Mouse (Mus musculus) CD4-positive, CD25-positive, alpha-beta regulatory T cell, adult 9 weeks (primary cell): Measurements from ENCODE around the gene Psmd13. TPM values are rescaled to one million over a fixed set of nuclear protein-coding genes. Genes with fewer than 3 reads are reported as not detected.

Source experiments
- polyA plus RNA-seq: library from polyadenylated mRNA; unstranded; fragments of 100-300 nt; shearing (Covaris generic); gene quantifications from one replicate; pipeline ENCODE4 v1.2.1, GENCODE M21; 2017

Psmd13 gene
- 270 TPM for polyA plus RNA-seq

GRCm38 (mm10) chr7:140881696-140882468 lies at the start of gene Psmd13, which contains the start of gene Sirt3:
Psmd13 (plus strand) TSS chr7:140881968.
Sirt3 (minus strand) TSS chr7:140882309.

GRCm38 (mm10) chr7:140834968-140835757 lies 46.6 kb upstream of the Psmd13 start, which contains the start of gene Urah:
Urah (plus strand) TSS chr7:140835018.

GRCm38 (mm10) chr7:140844905-140845665 lies 36.7 kb upstream of the Psmd13 start, which contains the start of gene Scgb1c1:
Scgb1c1 (plus strand) TSS chr7:140845547.

GRCm38 (mm10) chr7:140847755-140848580 lies 33.8 kb upstream of the Psmd13 start, which contains the start of gene Odf3:
Odf3 (plus strand) TSS chr7:140847805.

GRCm38 (mm10) chr7:140855860-140856784 lies 25.6 kb upstream of the Psmd13 start, which contains the start of gene Gm45785:
Gm45785 (minus strand) TSS chr7:140856331.

GRCm38 (mm10) chr7:140856785-140857549 lies 24.8 kb upstream of the Psmd13 start, which contains the start of gene Ric8a:
Ric8a (plus strand) TSS chr7:140856957.

GRCm38 (mm10) chr7:140857550-140858505 lies 23.9 kb upstream of the Psmd13 start, which contains the start of gene Bet1l:
Bet1l (minus strand) TSS chr7:140857577.

GRCm38 (mm10) chr7:140900220-140900619 lies 18.5 kb downstream of the Psmd13 start, which contains the start of gene Cox8b:
Cox8b (minus strand) TSS chr7:140900446.

GRCm38 (mm10) chr7:140920418-140921029 lies 38.8 kb downstream of the Psmd13 start, which contains the start of gene Nlrp6:
Nlrp6 (plus strand) TSS chr7:140920902.

GRCm38 (mm10) chr7:140941222-140942051 lies 59.7 kb downstream of the Psmd13 start, which contains the start of gene Pgghg:
Pgghg (plus strand) TSS chr7:140941391.

Other genes starting within 250 kb of the Psmd13 start
- gene Olfr53, start 235.5 kb upstream of the Psmd13 start, polyA plus RNA-seq = not detected
- gene Olfr539, start 222.0 kb upstream of the Psmd13 start, polyA plus RNA-seq = 0.02 TPM
- gene Olfr45, start 200.0 kb upstream of the Psmd13 start, polyA plus RNA-seq = not detected
- gene Olfr541, start 184.7 kb upstream of the Psmd13 start, polyA plus RNA-seq = not detected
- not detected for gene Cyp2e1, start 118.2 kb upstream of the Psmd13 start, polyA plus RNA-seq
- gene Syce1, start 94.1 kb upstream of the Psmd13 start, polyA plus RNA-seq = 0.40 TPM
- gene Zfp941, start 59.8 kb upstream of the Psmd13 start, polyA plus RNA-seq = 0.46 TPM
- gene Urah, start 47.0 kb upstream of the Psmd13 start, polyA plus RNA-seq = not detected
- gene Scgb1c1, start 36.4 kb upstream of the Psmd13 start, polyA plus RNA-seq = not detected
- not detected for gene Odf3, start 34.2 kb upstream of the Psmd13 start, polyA plus RNA-seq
- not detected for gene Gm45785, start 25.6 kb upstream of the Psmd13 start, polyA plus RNA-seq
- gene Ric8a, start 25.0 kb upstream of the Psmd13 start, polyA plus RNA-seq = 163 TPM
- 65.2 TPM for gene Bet1l, start 24.4 kb upstream of the Psmd13 start, polyA plus RNA-seq
- gene Sirt3, start 341 bp downstream of the Psmd13 start, polyA plus RNA-seq = 10.4 TPM
- gene Cox8b, start 18.5 kb downstream of the Psmd13 start, polyA plus RNA-seq = not detected
- gene Nlrp6, start 38.9 kb downstream of the Psmd13 start, polyA plus RNA-seq = not detected
- 40.2 TPM for gene Pgghg, start 59.4 kb downstream of the Psmd13 start, polyA plus RNA-seq
- gene Ifitm5, start 68.3 kb downstream of the Psmd13 start, polyA plus RNA-seq = 0.98 TPM
- gene Gm45717, start 74.0 kb downstream of the Psmd13 start, polyA plus RNA-seq = not detected
- 30.3 TPM for gene Ifitm2, start 74.0 kb downstream of the Psmd13 start, polyA plus RNA-seq
- not detected for gene Ifitm1, start 85.3 kb downstream of the Psmd13 start, polyA plus RNA-seq
- 8.5 TPM for gene Ifitm3, start 128.8 kb downstream of the Psmd13 start, polyA plus RNA-seq
- not detected for gene Ifitm6, start 136.0 kb downstream of the Psmd13 start, polyA plus RNA-seq
- gene Gm17387, start 147.2 kb downstream of the Psmd13 start, polyA plus RNA-seq = not detected
- gene B4galnt4, start 179.1 kb downstream of the Psmd13 start, polyA plus RNA-seq = 15.5 TPM
- 411 TPM for gene Pkp3, start 196.2 kb downstream of the Psmd13 start, polyA plus RNA-seq
- gene Sigirr, start 218.6 kb downstream of the Psmd13 start, polyA plus RNA-seq = 274 TPM
- not detected for gene Ano9, start 235.8 kb downstream of the Psmd13 start, polyA plus RNA-seq
- 8.9 TPM for gene Ptdss2, start 240.4 kb downstream of the Psmd13 start, polyA plus RNA-seq